Mouse (Mus musculus) right cerebral cortex, adult 2 months (tissue): ENCODE results near the gene Pard3b.
A peak's percentile ranks its signal among the peaks of the same experiment; 100 is the strongest.

Experiments
- DNase-seq, 2 experiments: peaks; one replicate each; pipeline ENCODE4 v3.0.0; 2021 to 2022; ENCODE audit warnings: low spot score in 2 of 2

Gene Pard3b

GRCm38 (mm10) chr1:61638347-61639111, at the start of gene Pard3b:
Gene Pard3b, plus strand, starts transcription at chr1:61638824.
- peak in 1 of 2 experiments; percentile 31 for DNase-seq

GRCm38 (mm10) chr1:61616176-61616575, 22.4 kb upstream of the Pard3b start:
- no peak for DNase-seq

GRCm38 (mm10) chr1:61620651-61621050, 18.0 kb upstream of the Pard3b start:
- no peak for DNase-seq

- DNase-seq = no peak
Measured at GRCm38 (mm10) chr1:61629857-61630256, 8.8 kb upstream of the Pard3b start.

- peak in 1 of 2 experiments; percentile 5 for DNase-seq
Measured at GRCm38 (mm10) chr1:61639114-61640093, 780 bp downstream of the Pard3b start.

- DNase-seq = no peak
Measured at GRCm38 (mm10) chr1:61641880-61642279, 3.3 kb downstream of the Pard3b start.

- no peak for DNase-seq
Measured at GRCm38 (mm10) chr1:61645062-61645461, 6.4 kb downstream of the Pard3b start.

GRCm38 (mm10) chr1:61649964-61650363, 11.3 kb downstream of the Pard3b start:
- no peak for DNase-seq

- no peak for DNase-seq
Measured at GRCm38 (mm10) chr1:61651454-61652271, 13.0 kb downstream of the Pard3b start.

- DNase-seq = no peak
Measured at GRCm38 (mm10) chr1:61657760-61658159, 19.1 kb downstream of the Pard3b start.

GRCm38 (mm10) chr1:61659931-61660330, 21.3 kb downstream of the Pard3b start:
- no peak for DNase-seq

- DNase-seq = no peak
Measured at GRCm38 (mm10) chr1:61685221-61685814, 46.7 kb downstream of the Pard3b start.

GRCm38 (mm10) chr1:61685921-61686320, 47.3 kb downstream of the Pard3b start:
- no peak for DNase-seq

- DNase-seq = no peak
Measured at GRCm38 (mm10) chr1:61688301-61688700, 49.7 kb downstream of the Pard3b start.

- DNase-seq = no peak
Measured at GRCm38 (mm10) chr1:61698462-61699218, 60.0 kb downstream of the Pard3b start.

GRCm38 (mm10) chr1:61709812-61710211, 71.2 kb downstream of the Pard3b start:
- no peak for DNase-seq

GRCm38 (mm10) chr1:61711523-61711922, 72.9 kb downstream of the Pard3b start:
- no peak for DNase-seq

- no peak for DNase-seq
Measured at GRCm38 (mm10) chr1:61729654-61730053, 91.0 kb downstream of the Pard3b start.

- DNase-seq = no peak
Measured at GRCm38 (mm10) chr1:61736550-61736949, 97.9 kb downstream of the Pard3b start.

- no peak for DNase-seq
Measured at GRCm38 (mm10) chr1:61742831-61743230, 104.2 kb downstream of the Pard3b start.
